Comparison of ENCODE assay signal across 2 mouse cellular contexts in genomic region chr7:48880591-48881481, GRCm38 (mm10).
TF ChIP-seq lines count a peak whose summit lies in the region.

No protein-coding gene starts in this region.

TF ChIP-seq in C2C12, 6 proteins besides CTCF, POLR2A, EP300 and RAD21 (continued from another document):
- no peak for TF ChIP-seq MYOG (IDR thresholded peaks at IDR 0.05; ENCODE audit: control insufficient read depth, extremely low read depth, insufficient read length)

TF ChIP-seq in myocyte, 11 proteins besides CTCF, POLR2A, EP300 and RAD21 (continued from another document):
- TF ChIP-seq SRF (IDR thresholded peaks at IDR 0.05; ENCODE audit: control insufficient read depth, insufficient read length, low read depth): no peak
